In genomic region chr9:97051176-97051575, GRCm38 (mm10) we compare ENCODE assay signal across 12 mouse cellular contexts. TPM values are rescaled to one million over a fixed set of nuclear protein-coding genes. Genes with fewer than 3 reads are reported as not detected.
A peak's percentile ranks its signal among the peaks of the same experiment; 100 is the strongest.
DNase-seq lines count a peak whose midpoint lies in the region; ATAC-seq and TF ChIP-seq lines count a peak whose summit lies in the region.
"Had no signal": no experiment of that assay in that cellular context is flagged by ENCODE, and none has a peak within 500 bp of the region (broad histone marks: within the 10 kb centered on the region; RNA-seq: fewer than 3 reads in every experiment).

No protein-coding gene starts in this region.

- peak overlapping the region; percentile 24; the same call in 1 of the 2 replicates for H3K9ac ChIP-seq in forebrain, embryonic 11.5 days (ENCODE audit: low read length)
- no peak overlapping the region for H3K9ac ChIP-seq in hindbrain, postnatal 0 days (replicated peaks; ENCODE audit: low read length)
- H3K9ac ChIP-seq: kidney, embryonic 15.5 days; lung, embryonic 14.5 days had no signal

- 39% methylated on average over 8 of the region's 8 CpGs for WGBS in forebrain, embryonic 11.5 days
- WGBS in hindbrain, postnatal 0 days: 23% methylated on average over 8 of the region's 8 CpGs

- TF ChIP-seq CTCF in hindbrain, postnatal 0 days (IDR thresholded peaks at IDR 0.05; ENCODE audit: low read depth): no peak
- no peak for TF ChIP-seq CTCF in layer of hippocampus, adult 2 months (conservative IDR thresholded peaks at IDR 0.05)

- TF ChIP-seq POLR2A in myocyte (IDR thresholded peaks at IDR 0.05; ENCODE audit: insufficient read length, low read depth): no peak

- H3K36me3 ChIP-seq in forebrain, embryonic 11.5 days (ENCODE audit: control insufficient read depth, insufficient read depth, low read length): no peaks in the 10 kb centered on the region
- H3K36me3 ChIP-seq in hindbrain, postnatal 0 days (ENCODE audit: insufficient read depth, low read length): no peaks in the 10 kb centered on the region
- no peaks in the 10 kb centered on the region for H3K36me3 ChIP-seq in myocyte (ENCODE audit: control insufficient read depth, insufficient read depth)
- H3K36me3 ChIP-seq: kidney, embryonic 15.5 days had no signal

- H3K27me3 ChIP-seq in forebrain, embryonic 11.5 days (ENCODE audit: control insufficient read depth, insufficient read depth, low read length): no peaks in the 10 kb centered on the region
- no peaks in the 10 kb centered on the region for H3K27me3 ChIP-seq in hindbrain, postnatal 0 days (ENCODE audit: insufficient read depth, low read length)
- H3K27me3 ChIP-seq in myocyte (ENCODE audit: control insufficient read depth, insufficient read depth, insufficient read length): no peaks in the 10 kb centered on the region

- ATAC-seq in forebrain, embryonic 11.5 days (replicated peaks; ENCODE audit: low FRiP score): peak; percentile 88
- peak; percentile 77 for ATAC-seq in hindbrain, postnatal 0 days

- H3K27ac ChIP-seq in forebrain, embryonic 11.5 days (ENCODE audit: low read depth, low read length): peak overlapping the region; percentile 58
- no peak overlapping the region for H3K27ac ChIP-seq in hindbrain, postnatal 0 days
- no peak overlapping the region for H3K27ac ChIP-seq in layer of hippocampus, adult 2 months
- H3K27ac ChIP-seq: kidney, embryonic 15.5 days had no signal

- no peaks in the 10 kb centered on the region for H3K9me3 ChIP-seq in forebrain, embryonic 11.5 days (ENCODE audit: control insufficient read depth, low read length)
- H3K9me3 ChIP-seq in hindbrain, postnatal 0 days (ENCODE audit: low read length): no peaks in the 10 kb centered on the region
- H3K9me3 ChIP-seq: kidney, embryonic 15.5 days had no signal

- H3K79me2 ChIP-seq in myocyte (ENCODE audit: control insufficient read depth, insufficient read depth): no peaks in the 10 kb centered on the region

- peak; percentile 82 for DNase-seq in embryo, embryonic 11 days
- peak; percentile 63 for DNase-seq in forebrain, embryonic 11.5 days (ENCODE audit: low spot score)
- peak; percentile 70 for DNase-seq in hindbrain, postnatal 0 days (ENCODE audit: low spot score)
- DNase-seq in heart, adult 9 months (ENCODE audit: low spot score in 2 of 2): no peak
- no peak for DNase-seq in layer of hippocampus, adult 2 months (ENCODE audit: low spot score in 2 of 2)
- no peak for DNase-seq in ovary, postnatal 14 days (ENCODE audit: low spot score)
- DNase-seq: lung, embryonic 14.5 days; right cerebral cortex, postnatal 14 days; thymus, adult 18-20 months had no signal

- H3K4me1 ChIP-seq in forebrain, embryonic 11.5 days (replicated peaks; ENCODE audit: control insufficient read depth, insufficient read depth, low read length): peaks cover 4% of the 10 kb centered on the region
- H3K4me1 ChIP-seq in hindbrain, postnatal 0 days (ENCODE audit: insufficient read depth, low read length): peaks cover 4% of the 10 kb centered on the region; the same call in 1 of the 2 replicates

- H3ac ChIP-seq in myocyte (ENCODE audit: control insufficient read depth, insufficient read length): no peak overlapping the region

- no peak overlapping the region for H3K4me3 ChIP-seq in forebrain, embryonic 11.5 days (ENCODE audit: low read depth, low read length)
- no peak overlapping the region for H3K4me3 ChIP-seq in hindbrain, postnatal 0 days (ENCODE audit: low read length)
- no peak overlapping the region for H3K4me3 ChIP-seq in myocyte
- H3K4me3 ChIP-seq in layer of hippocampus, adult 2 months: no peak overlapping the region
- H3K4me3 ChIP-seq: kidney, embryonic 15.5 days had no signal

- no peak overlapping the region for H3K4me2 ChIP-seq in forebrain, embryonic 11.5 days (ENCODE audit: low read depth, low read length, severe bottlenecking)
- no peak overlapping the region for H3K4me2 ChIP-seq in hindbrain, postnatal 0 days (ENCODE audit: low read depth, low read length)
- peak overlapping the region; percentile 16 for H3K4me2 ChIP-seq in myocyte (ENCODE audit: low read depth)
- H3K4me2 ChIP-seq: kidney, embryonic 15.5 days; lung, embryonic 14.5 days had no signal

TF ChIP-seq in myocyte, 11 proteins besides CTCF, POLR2A, EP300 and RAD21:
- peak in 2 of 3 experiments; percentile 70 to 81 for TF ChIP-seq MYOG (IDR thresholded peaks at IDR 0.05; ENCODE audit: control insufficient read depth in 1 of 3, insufficient read depth in 1 of 3, insufficient read length in 2 of 3, low read depth in 2 of 3)
- no peak for TF ChIP-seq POLR2AphosphoS2 (IDR thresholded peaks at IDR 0.05; ENCODE audit: insufficient read length, low read depth)
- peak in 2 of 3 experiments; percentile 66 to 76 for TF ChIP-seq MYOD1 (IDR thresholded peaks at IDR 0.05; ENCODE audit: control insufficient read depth in 1 of 3, insufficient read length in 2 of 3, low read depth in 2 of 3)

RNA-seq across cellular contexts. Expression of gene Spsb4, which starts 32.5 kb away (rescaled TPM):
- polyA plus RNA-seq in forebrain, embryonic 11.5 days (2014; fragmentation: Nextera tagmentation; extraction: Ambion mirVana): 81.8 and 84.6 TPM in 2 replicates
- 67.1 and 82.8 TPM in 2 replicates for total RNA-seq in hindbrain, postnatal 0 days (2014; rRNA removed)
- polyA plus RNA-seq in hindbrain, postnatal 0 days (2015; fragmentation: Nextera tagmentation; extraction: Ambion mirVana): 36.2 and 37.2 TPM in 2 replicates
- polyA plus RNA-seq in myocyte (2012; fragmentation: generic; extraction: Trizol): 0.78 TPM
- 1 to 10 TPM; 4.9 to 5.1 TPM for total RNA-seq in layer of hippocampus, adult 2 months (2021)
- total RNA-seq: monocyte, adult 5-6 weeks had no signal

RNA-seq across cellular contexts. Expression of gene Slc25a36, which starts 59.8 kb away (rescaled TPM):
- 66.1 and 78.0 TPM in 2 replicates for polyA plus RNA-seq in forebrain, embryonic 11.5 days (2014; fragmentation: Nextera tagmentation; extraction: Ambion mirVana)
- total RNA-seq in hindbrain, postnatal 0 days (2014; rRNA removed): 97.3 and 97.4 TPM in 2 replicates
- polyA plus RNA-seq in hindbrain, postnatal 0 days (2015; fragmentation: Nextera tagmentation; extraction: Ambion mirVana): 68.8 and 74.9 TPM in 2 replicates
- 6.5 TPM for polyA plus RNA-seq in myocyte (2012; fragmentation: generic; extraction: Trizol)
- total RNA-seq in layer of hippocampus, adult 2 months (2021): 10 to 100 TPM; 77.0 to 81.2 TPM

Comparison
In these comparisons a context has a peak if more than half of its experiments do, and no peak if none do; other contexts are left out.
1. DNase-seq: peak in embryo, embryonic 11 days (single experiment), forebrain, embryonic 11.5 days (single experiment) and hindbrain, postnatal 0 days (single experiment); none in heart, adult 9 months (0 of 2), layer of hippocampus, adult 2 months (0 of 2) and ovary, postnatal 14 days (single experiment).
2. RNA of gene Spsb4, which starts 32.5 kb away (polyA plus RNA-seq): 81.8 to 84.6 TPM in forebrain, embryonic 11.5 days and 36.2 to 37.2 TPM in hindbrain, postnatal 0 days; 0.78 TPM in myocyte (single experiment); every median in the first group is over 10 times any median in the second.